Mouse (Mus musculus) olfactory bulb, adult 2 months (tissue): ENCODE data around the gene Zfp142.

Source experiments
- CTCF ChIP-seq: fragments of 200-500 bp; IDR thresholded peaks from 2 replicates; pipeline ENCODE4 v1.5.1; 2012; ENCODE audit warnings: low read depth, mild to moderate bottlenecking, low read length, moderate library complexity; ENCODE audit not compliant: insufficient read depth
- POLR2A ChIP-seq: fragments of 200-500 bp; IDR thresholded peaks from 2 replicates; pipeline ENCODE4 v1.6.1; 2012; ENCODE audit warnings: mild to moderate bottlenecking, low read depth, low read length, moderate library complexity; ENCODE audit not compliant: insufficient read depth

- no peak for TF ChIP-seq CTCF
- TF ChIP-seq POLR2A: no peak
Observed at GRCm38 (mm10) chr1:74524746-74525145, 63.3 kb downstream of the Zfp142 start.
